Mouse (Mus musculus): ENCODE data around the gene Tmed10. TPM values are rescaled to one million over a fixed set of nuclear protein-coding genes. Genes with fewer than 3 reads are reported as not detected.

Gene Tmed10
- polyA plus RNA-seq, 1 experiment from 2014 or later: 212 TPM

GRCm38 (mm10) chr12:85344252-85344651 is 30.4 kb downstream of the Tmed10 start:
- Histone ChIP-seq H3K9me3 (replicated peaks) (no peaks in the 10 kb centered on the region), H3K9ac (replicated peaks) (no peak overlapping the region), H3K4me2 (no peak overlapping the region), H3K27me3 (replicated peaks) (no peaks in the 10 kb centered on the region), H3K4me3 (replicated peaks) (no peak overlapping the region), H3K27ac (replicated peaks) (no peak overlapping the region), H3K4me1 (peaks cover 8% of the 10 kb centered on the region; the same call in 1 of the 2 replicates), H3K36me3 (peaks cover 18% of the 10 kb centered on the region)
- no peak for ATAC-seq (ENCODE audit: low FRiP score)
- WGBS: 60% methylated on average over 7 of the region's 7 CpGs

GRCm38 (mm10) chr12:85342310-85342709 is 32.3 kb downstream of the Tmed10 start:
- H3K4me1 ChIP-seq: peaks cover 18% of the 10 kb centered on the region
- no peak overlapping the region for H3K4me2 ChIP-seq
- WGBS: 72% methylated on average over 4 of the region's 4 CpGs
- H3K27me3 ChIP-seq (replicated peaks): no peaks in the 10 kb centered on the region
- H3K9me3 ChIP-seq (replicated peaks): no peaks in the 10 kb centered on the region
- H3K36me3 ChIP-seq: peaks cover 6% of the 10 kb centered on the region; the same call in 1 of the 2 replicates
- no peak overlapping the region for H3K27ac ChIP-seq (replicated peaks)
- no peak overlapping the region for H3K4me3 ChIP-seq (replicated peaks)
- ATAC-seq (ENCODE audit: low FRiP score): no peak
- H3K9ac ChIP-seq (replicated peaks): no peak overlapping the region

- peaks cover 9% of the 10 kb centered on the region; the same call in 1 of the 2 replicates for H3K36me3 ChIP-seq
- H3K4me1 ChIP-seq: peaks cover 18% of the 10 kb centered on the region
- 58% methylated on average over 1 of the region's 1 CpGs for WGBS
- no peak for ATAC-seq (ENCODE audit: low FRiP score)
- H3K27me3 ChIP-seq (replicated peaks): no peaks in the 10 kb centered on the region
- no peak overlapping the region for H3K4me2 ChIP-seq
- H3K27ac ChIP-seq (replicated peaks): peak overlapping the region; percentile 61; the same call in 1 of the 2 replicates
- no peak overlapping the region for H3K4me3 ChIP-seq (replicated peaks)
- H3K9me3 ChIP-seq (replicated peaks): no peaks in the 10 kb centered on the region
- H3K9ac ChIP-seq (replicated peaks): no peak overlapping the region
These were observed 33.5 kb downstream of the Tmed10 start for GRCm38 (mm10) chr12:85341131-85341530.

- peaks cover 18% of the 10 kb centered on the region for H3K4me1 ChIP-seq
- H3K27ac ChIP-seq (replicated peaks): no peak overlapping the region
- no peaks in the 10 kb centered on the region for H3K27me3 ChIP-seq (replicated peaks)
- WGBS: 49% methylated on average over 4 of the region's 4 CpGs
- no peak for ATAC-seq (ENCODE audit: low FRiP score)
- no peaks in the 10 kb centered on the region for H3K9me3 ChIP-seq (replicated peaks)
- no peak overlapping the region for H3K4me3 ChIP-seq (replicated peaks)
- peaks cover 10% of the 10 kb centered on the region; the same call in 1 of the 2 replicates for H3K36me3 ChIP-seq
- H3K9ac ChIP-seq (replicated peaks): no peak overlapping the region
- H3K4me2 ChIP-seq: peak overlapping the region; percentile 90
These were observed 34.7 kb downstream of the Tmed10 start for GRCm38 (mm10) chr12:85339947-85340346.

GRCm38 (mm10) chr12:85339243-85339729 is 35.4 kb downstream of the Tmed10 start, which contains the start of gene Nek9:
TSS of gene Nek9 (minus strand) at chr12:85339362.
- Histone ChIP-seq H3K4me2 (peak within 1 kb of the TSS; percentile 90), H3K9ac (replicated peaks) (peak within 1 kb of the TSS; percentile 97), H3K4me1 (peaks cover 18% of the 10 kb centered on the region), H3K4me3 (replicated peaks) (peak within 1 kb of the TSS; percentile 96), H3K36me3 (peaks cover 16% of the 10 kb centered on the region), H3K27ac (replicated peaks) (peak within 1 kb of the TSS; percentile 87), H3K27me3 (replicated peaks) (no peaks in the 10 kb centered on the region), H3K9me3 (replicated peaks) (no peaks in the 10 kb centered on the region)
- ATAC-seq (ENCODE audit: low FRiP score): peak; percentile 88
- 1% methylated on average over 35 of the region's 36 CpGs for WGBS

- Histone ChIP-seq H3K36me3 (peaks cover 21% of the 10 kb centered on the region), H3K4me2 (peak overlapping the region; percentile 90), H3K27me3 (replicated peaks) (no peaks in the 10 kb centered on the region), H3K27ac (replicated peaks) (peak overlapping the region; percentile 87), H3K4me1 (peaks cover 18% of the 10 kb centered on the region), H3K4me3 (replicated peaks) (peak overlapping the region; percentile 96), H3K9me3 (replicated peaks) (no peaks in the 10 kb centered on the region), H3K9ac (replicated peaks) (peak overlapping the region; percentile 97)
- under 1% methylated on average over 41 of the region's 42 CpGs for WGBS
- ATAC-seq (ENCODE audit: low FRiP score): peak; percentile 65
These were observed 35.8 kb downstream of the Tmed10 start for GRCm38 (mm10) chr12:85338815-85339214.

GRCm38 (mm10) chr12:85337567-85338311 is 36.9 kb downstream of the Tmed10 start:
- Histone ChIP-seq H3K27me3 (replicated peaks) (no peaks in the 10 kb centered on the region), H3K27ac (replicated peaks) (no peak overlapping the region), H3K4me2 (peak overlapping the region; percentile 90), H3K9ac (replicated peaks) (no peak overlapping the region), H3K36me3 (peaks cover 27% of the 10 kb centered on the region), H3K4me1 (peaks cover 18% of the 10 kb centered on the region), H3K4me3 (replicated peaks) (peak overlapping the region; percentile 96), H3K9me3 (replicated peaks) (no peaks in the 10 kb centered on the region)
- WGBS: 90% methylated on average over 6 of the region's 6 CpGs
- no peak for ATAC-seq (ENCODE audit: low FRiP score)

GRCm38 (mm10) chr12:85330153-85330552 is 44.5 kb downstream of the Tmed10 start:
- Histone ChIP-seq H3K4me2 (no peak overlapping the region), H3K9me3 (replicated peaks) (no peaks in the 10 kb centered on the region), H3K9ac (replicated peaks) (no peak overlapping the region), H3K4me3 (replicated peaks) (no peak overlapping the region), H3K27ac (replicated peaks) (no peak overlapping the region), H3K36me3 (peaks cover 77% of the 10 kb centered on the region), H3K27me3 (replicated peaks) (no peaks in the 10 kb centered on the region), H3K4me1 (no peaks in the 10 kb centered on the region)
- WGBS: 92% methylated on average over 7 of the region's 7 CpGs
- ATAC-seq (ENCODE audit: low FRiP score): no peak

- WGBS: 59% methylated on average over 3 of the region's 3 CpGs
- no peak overlapping the region for H3K4me2 ChIP-seq
These were observed 66.0 kb downstream of the Tmed10 start for GRCm38 (mm10) chr12:85308651-85309050.

GRCm38 (mm10) chr12:85305247-85305892 is 69.3 kb downstream of the Tmed10 start:
- WGBS: 43% methylated on average over 16 of the region's 16 CpGs
- H3K9ac ChIP-seq (replicated peaks): no peak overlapping the region
- no peak overlapping the region for H3K4me3 ChIP-seq (replicated peaks)
- ATAC-seq (ENCODE audit: low FRiP score): peak; percentile 77; the same call in 1 of the 2 replicates
- no peaks in the 10 kb centered on the region for H3K27me3 ChIP-seq (replicated peaks)
- peak overlapping the region; percentile 35; the same call in 1 of the 2 replicates for H3K27ac ChIP-seq (replicated peaks)
- H3K9me3 ChIP-seq (replicated peaks): no peaks in the 10 kb centered on the region
- no peak overlapping the region for H3K4me2 ChIP-seq
- peaks cover 91% of the 10 kb centered on the region for H3K36me3 ChIP-seq
- H3K4me1 ChIP-seq: peaks cover 2% of the 10 kb centered on the region; the same call in 1 of the 2 replicates

More at GRCm38 (mm10) chr12:85308651-85309050, 66.0 kb downstream of the Tmed10 start:
- no peak overlapping the region for H3K4me3 ChIP-seq (replicated peaks)
- H3K4me1 ChIP-seq: peaks cover 2% of the 10 kb centered on the region; the same call in 1 of the 2 replicates
- H3K27me3 ChIP-seq (replicated peaks): no peaks in the 10 kb centered on the region
- no peak for ATAC-seq (ENCODE audit: low FRiP score)
- H3K9me3 ChIP-seq (replicated peaks): no peaks in the 10 kb centered on the region
- H3K9ac ChIP-seq (replicated peaks): no peak overlapping the region
- no peak overlapping the region for H3K27ac ChIP-seq (replicated peaks)
- peaks cover 93% of the 10 kb centered on the region for H3K36me3 ChIP-seq

- Histone ChIP-seq H3K27ac (replicated peaks) (no peak overlapping the region), H3K9me3 (replicated peaks) (no peaks in the 10 kb centered on the region), H3K27me3 (replicated peaks) (no peaks in the 10 kb centered on the region), H3K4me2 (no peak overlapping the region), H3K36me3 (peaks cover 92% of the 10 kb centered on the region), H3K9ac (replicated peaks) (no peak overlapping the region), H3K4me3 (replicated peaks) (no peak overlapping the region), H3K4me1 (peaks cover 2% of the 10 kb centered on the region; the same call in 1 of the 2 replicates)
- no peak for ATAC-seq (ENCODE audit: low FRiP score)
- WGBS: 67% methylated on average over 4 of the region's 4 CpGs
These were observed 69.9 kb downstream of the Tmed10 start for GRCm38 (mm10) chr12:85304725-85305124.
